Mouse (Mus musculus) stomach, postnatal 0 days (tissue): Measurements from ENCODE around the gene Cyp51.

Source experiments
- CTCF ChIP-seq: IDR thresholded peaks from 2 replicates; pipeline ENCODE4 v1.5.1; 2016; ENCODE audit warnings: antibody characterized with exemption, low read depth, mild to moderate bottlenecking, moderate library complexity
- EP300 ChIP-seq: optimal IDR thresholded peaks from 2 replicates; pipeline ENCODE3; 2016; ENCODE audit warnings: antibody characterized with exemption

DNA sequence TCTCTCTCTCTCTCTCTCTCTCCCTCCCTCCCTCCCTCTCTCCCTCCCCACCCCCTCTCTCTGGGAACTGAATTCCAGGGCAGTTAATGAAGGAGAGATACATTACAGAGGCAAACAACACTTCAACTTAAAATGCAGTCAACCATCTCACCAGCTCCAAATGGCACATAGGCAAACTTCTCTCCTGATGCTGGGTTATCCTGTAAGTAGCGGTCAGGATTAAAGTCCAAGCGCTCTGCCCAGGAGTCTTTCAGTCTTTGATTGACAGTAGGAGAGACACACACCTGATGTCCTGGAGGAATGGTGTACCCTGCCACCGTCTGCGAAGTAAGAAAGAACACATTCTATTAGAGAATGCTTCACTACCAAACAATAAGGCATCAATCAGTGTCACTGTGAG is 18.2 kb downstream of the Cyp51 start:
- TF ChIP-seq EP300 (no peak), CTCF (no peak)
